Mouse (Mus musculus) lung, embryonic 14.5 days (tissue): ENCODE results near the gene Wbp2. TPM values are rescaled to one million over a fixed set of nuclear protein-coding genes. Genes with fewer than 3 reads are reported as not detected.

Source experiments
- ATAC-seq: fragments of 200-750 bp; cut with Nextera tagmentation; 2 replicates; pipeline ENCODE4 v1.8.0; 2017; ENCODE audit warnings: mild to moderate bottlenecking, moderate TSS enrichment, moderate library complexity; ENCODE audit not compliant: insufficient read depth
- DNase-seq: peaks from one replicate; pipeline ENCODE4 v3.0.0-alpha.2; 2015
- H3K27ac ChIP-seq: fragments of 300-500 bp; sonication (generic); 2 replicates; pipeline ENCODE4 v1.5.1; 2014; ENCODE audit warnings: low read depth, mild to moderate bottlenecking, moderate library complexity
- H3K27me3 ChIP-seq: fragments of 300-500 bp; sonication (generic); 2 replicates; pipeline ENCODE4 v1.6.1; 2014; ENCODE audit warnings: low read length, control low read depth; ENCODE audit not compliant: insufficient read depth
- H3K36me3 ChIP-seq: fragments of 300-500 bp; sonication (generic); 2 replicates; pipeline ENCODE4 v1.6.1; 2014; ENCODE audit warnings: control low read depth; ENCODE audit not compliant: insufficient read depth
- H3K4me1 ChIP-seq: fragments of 300-500 bp; sonication (generic); 2 replicates; pipeline ENCODE4 v1.6.1; 2014; ENCODE audit warnings: antibody characterized with exemption, control low read depth; ENCODE audit not compliant: insufficient read depth
- H3K4me2 ChIP-seq: fragments of 300-500 bp; sonication (generic); 2 replicates; pipeline ENCODE4 v1.6.1; 2014; ENCODE audit warnings: mild to moderate bottlenecking
- H3K4me3 ChIP-seq: fragments of 300-500 bp; sonication (generic); 2 replicates; pipeline ENCODE4 v1.5.1; 2014; ENCODE audit warnings: low read depth, low read length
- H3K9ac ChIP-seq: fragments of 300-500 bp; sonication (generic); 2 replicates; pipeline ENCODE4 v1.6.1; 2014
- H3K9me3 ChIP-seq: fragments of 300-500 bp; sonication (generic); 2 replicates; pipeline ENCODE4 v1.6.1; 2016; ENCODE audit warnings: low read depth, low read length, control low read depth
- CTCF ChIP-seq: IDR thresholded peaks from 2 replicates; pipeline ENCODE4 v1.5.1; 2016; ENCODE audit warnings: antibody characterized with exemption, low read depth
- WGBS: fragments of 180-500 bp; shearing (Covaris S2); extraction: QIAGEN DNeasy Blood & Tissue Kit; methylation state at CpG from one replicate; pipeline ENCODE4 v1.1.7; 2014; 5-methylcytosine and 5-hydroxymethylcytosine counted together
- polyA plus RNA-seq: library from polyadenylated mRNA; unstranded; fragments of >200 nt; fragmentation: Nextera tagmentation; extraction: Ambion mirVana; gene quantifications from 2 replicates; pipeline ENCODE4 v1.2.1, GENCODE M21; 2014

Gene Wbp2
- polyA plus RNA-seq, 1 experiment from 2014 or later, result 69.8 TPM

GRCm38 (mm10) chr11:116053510-116054229 lies 33.1 kb downstream of the Wbp2 start:
- WGBS, result 74% methylated on average over 9 of the region's 9 CpGs
- ATAC-seq (no peak), DNase-seq (no peak)
- TF ChIP-seq CTCF, result no peak
- no peak overlapping the region for H3K4me3 ChIP-seq
- no peak overlapping the region for H3K4me2 ChIP-seq
- H3K36me3 ChIP-seq, result peaks cover 100% of the 10 kb centered on the region
- no peaks in the 10 kb centered on the region for H3K4me1 ChIP-seq
- H3K9me3 ChIP-seq, result peaks cover 5% of the 10 kb centered on the region; the same call in 1 of the 2 replicates
- no peak overlapping the region for H3K9ac ChIP-seq
- no peak overlapping the region for H3K27ac ChIP-seq
- H3K27me3 ChIP-seq, result no peaks in the 10 kb centered on the region

- Histone ChIP-seq H3K27ac (no peak overlapping the region), H3K9me3 (peaks cover 5% of the 10 kb centered on the region; the same call in 1 of the 2 replicates), H3K9ac (no peak overlapping the region), H3K4me3 (no peak overlapping the region), H3K4me2 (no peak overlapping the region), H3K4me1 (no peaks in the 10 kb centered on the region), H3K36me3 (peaks cover 99% of the 10 kb centered on the region), H3K27me3 (no peaks in the 10 kb centered on the region)
- DNase-seq, result no peak
- 74% methylated on average over 4 of the region's 4 CpGs for WGBS
- no peak for ATAC-seq
- TF ChIP-seq CTCF, result no peak
Measured at GRCm38 (mm10) chr11:116050196-116050595, 36.6 kb downstream of the Wbp2 start.

DNA sequence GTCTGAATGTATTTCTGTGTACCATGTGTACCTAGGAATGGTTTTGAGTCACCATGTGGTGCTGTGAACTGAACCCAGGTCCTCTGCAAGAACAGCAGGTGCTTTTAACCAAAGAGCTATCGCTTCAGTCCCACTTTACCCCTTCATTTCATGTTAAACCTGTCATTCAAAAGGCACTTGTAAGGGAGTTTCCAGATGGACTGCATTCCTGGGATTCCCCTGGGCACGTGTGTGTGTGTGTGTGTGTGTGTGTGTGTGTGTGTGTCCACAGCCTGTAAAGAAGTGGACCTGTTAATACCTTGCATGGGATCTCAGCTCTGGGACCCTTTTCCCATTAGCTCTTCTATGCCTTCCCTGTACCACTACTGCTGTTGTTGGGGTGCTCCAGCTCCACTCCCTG lies 37.2 kb downstream of the Wbp2 start:
- no peak for TF ChIP-seq CTCF
- no peaks in the 10 kb centered on the region for H3K4me1 ChIP-seq
- H3K27ac ChIP-seq, result no peak overlapping the region
- H3K9ac ChIP-seq, result no peak overlapping the region
- 68% methylated on average over 2 of the region's 2 CpGs for WGBS
- H3K4me3 ChIP-seq, result no peak overlapping the region
- peaks cover 5% of the 10 kb centered on the region; the same call in 1 of the 2 replicates for H3K9me3 ChIP-seq
- ATAC-seq (no peak), DNase-seq (no peak)
- H3K4me2 ChIP-seq, result no peak overlapping the region
- no peaks in the 10 kb centered on the region for H3K27me3 ChIP-seq
- H3K36me3 ChIP-seq, result peaks cover 99% of the 10 kb centered on the region

DNA sequence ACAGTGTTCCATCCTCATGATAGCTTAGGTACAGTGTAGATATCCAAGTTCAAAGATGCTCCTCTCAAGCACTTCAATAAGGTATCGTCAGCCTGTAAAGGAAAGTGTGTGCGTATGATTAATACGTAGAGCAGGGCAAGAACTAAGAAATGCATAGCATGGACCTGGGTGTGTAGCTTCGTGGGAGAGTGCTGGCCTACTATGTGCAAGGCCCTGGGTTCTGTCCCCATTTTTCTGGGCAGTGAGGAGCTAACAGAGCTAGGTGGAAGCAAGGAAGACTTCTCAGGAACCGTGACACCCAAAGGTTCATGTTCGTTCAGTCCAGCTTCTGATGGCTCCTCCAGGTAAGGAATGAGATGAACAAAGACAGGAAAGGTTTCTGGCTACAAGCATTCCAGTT lies 41.6 kb downstream of the Wbp2 start:
- Histone ChIP-seq H3K9ac (no peak overlapping the region), H3K4me2 (no peak overlapping the region), H3K27me3 (no peaks in the 10 kb centered on the region), H3K36me3 (peaks cover 84% of the 10 kb centered on the region), H3K4me1 (no peaks in the 10 kb centered on the region), H3K4me3 (no peak overlapping the region), H3K9me3 (peaks cover 5% of the 10 kb centered on the region; the same call in 1 of the 2 replicates), H3K27ac (no peak overlapping the region)
- no peak for ATAC-seq
- no peak for TF ChIP-seq CTCF
- WGBS, result 95% methylated on average over 6 of the region's 6 CpGs
- no peak for DNase-seq

DNA sequence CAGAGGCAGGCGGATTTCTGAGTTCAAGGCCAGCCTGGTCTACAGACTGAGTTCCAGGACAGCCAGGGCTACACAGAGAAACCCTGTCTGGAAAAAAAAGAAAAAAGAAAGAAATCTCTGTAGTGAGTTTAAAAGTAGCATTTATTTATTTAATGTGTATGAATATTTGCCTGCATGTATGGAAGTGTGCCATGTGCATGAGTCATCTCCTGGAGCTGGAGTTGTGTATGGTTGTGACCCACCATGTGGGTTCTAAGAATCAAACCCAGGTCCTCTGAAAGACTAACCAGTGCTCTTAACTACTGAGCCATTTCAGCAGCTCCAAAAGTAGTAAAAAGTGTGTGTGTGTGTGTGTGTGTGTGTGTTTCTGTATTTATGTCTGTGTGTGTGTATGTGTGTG lies 43.5 kb downstream of the Wbp2 start:
- Histone ChIP-seq H3K27me3 (no peaks in the 10 kb centered on the region), H3K4me3 (no peak overlapping the region), H3K4me2 (no peak overlapping the region), H3K9me3 (no peaks in the 10 kb centered on the region; the same call in 1 of the 2 replicates), H3K9ac (no peak overlapping the region), H3K27ac (no peak overlapping the region), H3K4me1 (no peaks in the 10 kb centered on the region), H3K36me3 (peaks cover 80% of the 10 kb centered on the region)
- WGBS, result 90% methylated on average over 1 of the region's 1 CpGs
- no peak for TF ChIP-seq CTCF
- ATAC-seq, result no peak
- DNase-seq, result no peak

- no peak overlapping the region for H3K9ac ChIP-seq
- WGBS, result 84% methylated on average over 5 of the region's 5 CpGs
- H3K4me2 ChIP-seq, result no peak overlapping the region
- H3K36me3 ChIP-seq, result peaks cover 76% of the 10 kb centered on the region
- H3K4me3 ChIP-seq, result no peak overlapping the region
- no peak overlapping the region for H3K27ac ChIP-seq
- DNase-seq (no peak), ATAC-seq (no peak)
- no peaks in the 10 kb centered on the region for H3K27me3 ChIP-seq
- H3K9me3 ChIP-seq, result no peaks in the 10 kb centered on the region; the same call in 1 of the 2 replicates
- H3K4me1 ChIP-seq, result no peaks in the 10 kb centered on the region
- TF ChIP-seq CTCF, result no peak
Measured at GRCm38 (mm10) chr11:116042372-116043138, 44.2 kb downstream of the Wbp2 start.

DNA sequence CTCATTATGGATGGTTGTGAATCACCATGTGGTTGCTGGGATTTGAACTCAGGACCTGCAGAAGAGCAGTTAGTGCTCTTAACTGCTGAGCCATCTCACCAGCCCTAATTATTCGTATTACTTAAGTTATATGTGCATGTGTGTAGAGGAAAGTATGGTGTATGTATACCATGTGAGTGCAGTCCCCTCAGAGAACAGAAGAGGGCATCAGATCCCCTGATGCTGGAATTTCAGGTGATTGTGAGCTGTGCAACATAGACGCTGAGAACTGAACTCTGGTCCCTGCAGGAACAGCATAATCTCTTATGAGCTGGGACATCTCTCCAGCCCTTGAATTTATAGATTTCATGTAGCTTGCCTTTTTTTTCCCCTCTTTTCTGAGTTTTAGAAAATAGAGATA lies 45.0 kb downstream of the Wbp2 start:
- no peak overlapping the region for H3K4me3 ChIP-seq
- no peaks in the 10 kb centered on the region; the same call in 1 of the 2 replicates for H3K9me3 ChIP-seq
- H3K36me3 ChIP-seq, result peaks cover 69% of the 10 kb centered on the region
- H3K27me3 ChIP-seq, result no peaks in the 10 kb centered on the region
- WGBS, result 99% methylated on average over 2 of the region's 2 CpGs
- no peaks in the 10 kb centered on the region for H3K4me1 ChIP-seq
- no peak for TF ChIP-seq CTCF
- H3K4me2 ChIP-seq, result no peak overlapping the region
- DNase-seq (no peak), ATAC-seq (no peak)
- H3K27ac ChIP-seq, result no peak overlapping the region
- H3K9ac ChIP-seq, result no peak overlapping the region
